Mouse (Mus musculus) urinary bladder, postnatal 14 days (tissue): ENCODE data around the gene Nfrkb.

Experiments
- DNase-seq: peaks from one replicate; pipeline ENCODE4 v3.0.0; 2021; ENCODE audit warnings: low spot score

Gene Nfrkb

DNA sequence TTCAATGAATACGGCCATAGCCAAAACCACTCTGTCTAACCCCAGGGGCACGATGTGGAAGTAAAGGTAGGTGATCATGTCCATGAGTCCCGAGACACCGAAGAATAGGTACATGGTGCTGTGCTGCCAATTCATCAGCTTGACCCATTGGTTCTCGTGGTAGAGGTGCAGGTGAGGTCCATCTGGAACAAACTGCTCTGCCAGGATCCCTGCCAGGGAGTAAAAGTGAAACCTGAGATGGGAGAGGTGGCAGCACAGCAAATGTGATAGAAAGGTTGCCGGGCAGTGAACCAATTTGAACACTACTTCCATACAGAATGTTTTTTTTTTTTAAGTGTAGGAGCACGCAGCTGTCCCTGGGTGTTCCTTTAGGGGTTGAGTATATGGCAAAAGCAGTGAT, 43.0 kb downstream of the Nfrkb start:
- DNase-seq = no peak

DNA sequence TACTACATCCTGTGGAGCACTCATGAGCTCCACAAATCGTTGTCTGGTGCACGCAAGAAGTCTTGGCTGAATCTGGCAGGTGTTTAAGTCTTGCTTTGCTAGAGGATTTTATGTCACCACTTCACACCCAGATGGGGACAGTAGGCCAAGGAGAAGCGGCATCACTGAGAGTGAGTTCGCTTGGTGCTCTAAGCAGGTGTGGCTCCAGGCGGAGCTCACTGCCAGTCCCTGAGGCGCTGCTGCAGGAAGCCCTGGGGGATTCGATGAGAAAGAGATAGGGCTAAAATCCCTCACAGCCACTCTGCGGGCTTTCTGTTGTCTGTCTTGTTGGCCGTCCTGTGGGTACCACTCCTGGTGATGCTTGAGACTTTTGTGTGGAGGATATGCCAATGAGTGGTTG, 44.0 kb downstream of the Nfrkb start:
- no peak for DNase-seq

DNA sequence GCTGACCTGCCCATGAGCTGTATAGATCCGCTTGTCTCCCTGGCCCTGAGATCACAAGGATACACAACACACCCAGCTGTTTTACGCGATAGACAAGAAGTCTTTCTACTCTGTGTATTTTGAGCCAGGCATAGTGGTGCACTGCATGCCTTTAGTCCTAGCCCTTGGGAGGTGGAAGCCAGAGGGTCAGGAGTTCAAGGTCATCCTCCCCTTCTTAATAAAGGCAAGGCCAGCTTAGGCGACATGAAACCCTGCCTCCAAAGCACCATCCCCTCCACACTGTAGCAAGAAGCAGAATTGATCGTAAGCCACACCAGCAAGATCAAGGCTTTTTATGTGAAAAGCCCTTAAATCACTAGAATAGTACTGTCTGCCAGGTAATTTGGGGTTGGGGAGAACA, 45.8 kb downstream of the Nfrkb start:
- no peak for DNase-seq

- peak; percentile 62 for DNase-seq
Measured at GRCm38 (mm10) chr9:31432336-31432975, 46.5 kb downstream of the Nfrkb start.

GRCm38 (mm10) chr9:31433431-31433830, 47.4 kb downstream of the Nfrkb start:
- DNase-seq = no peak

- no peak for DNase-seq
Measured at GRCm38 (mm10) chr9:31435415-31435814, 49.4 kb downstream of the Nfrkb start.

GRCm38 (mm10) chr9:31437861-31438260, 51.9 kb downstream of the Nfrkb start:
- peak; percentile 71 for DNase-seq

- no peak for DNase-seq
Measured at GRCm38 (mm10) chr9:31438834-31439233, 52.8 kb downstream of the Nfrkb start.

GRCm38 (mm10) chr9:31439341-31439740, 53.3 kb downstream of the Nfrkb start:
- DNase-seq = no peak

- no peak for DNase-seq
Measured at GRCm38 (mm10) chr9:31440366-31440765, 54.4 kb downstream of the Nfrkb start.

DNA sequence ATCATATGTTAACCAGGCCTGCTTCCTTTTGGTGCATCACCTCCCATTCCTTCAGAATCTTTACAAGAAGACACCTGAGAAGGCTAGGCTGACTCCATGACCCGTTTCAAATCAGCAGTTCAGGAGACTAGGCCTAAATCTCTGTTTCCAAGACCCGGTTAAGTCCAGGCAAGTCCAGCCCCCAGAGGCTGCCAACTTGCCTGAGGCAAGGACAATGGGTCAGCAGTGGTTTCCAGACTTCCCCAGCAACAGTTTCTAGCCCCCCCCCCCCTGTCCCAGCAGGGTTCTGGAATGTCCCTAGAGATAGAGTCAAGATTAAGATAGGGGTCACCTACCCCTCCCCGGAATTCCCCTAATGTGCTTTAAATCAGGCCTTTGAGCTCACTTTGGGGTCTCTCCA, 55.5 kb downstream of the Nfrkb start:
- DNase-seq = no peak

DNA sequence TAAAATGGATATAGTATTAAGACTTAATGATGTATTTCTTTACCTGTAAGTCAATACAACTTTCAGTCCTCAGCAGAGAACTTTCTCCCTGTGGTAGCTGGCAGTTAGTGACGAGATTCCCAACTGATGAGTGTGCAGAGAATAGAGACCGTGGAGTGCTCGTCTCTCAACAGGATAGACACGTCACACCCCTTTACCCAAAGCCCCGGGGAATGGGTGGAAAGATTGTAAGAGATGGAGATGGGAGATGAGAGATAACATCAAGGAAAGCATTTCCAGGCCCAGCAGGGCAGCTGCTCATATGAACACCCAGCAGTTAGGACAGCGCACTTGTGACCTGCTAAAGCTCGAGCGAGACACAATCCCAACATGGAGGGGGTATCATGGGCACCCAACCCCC, 58.2 kb downstream of the Nfrkb start:
- no peak for DNase-seq

GRCm38 (mm10) chr9:31449145-31449772, 63.3 kb downstream of the Nfrkb start:
- no peak for DNase-seq

DNA sequence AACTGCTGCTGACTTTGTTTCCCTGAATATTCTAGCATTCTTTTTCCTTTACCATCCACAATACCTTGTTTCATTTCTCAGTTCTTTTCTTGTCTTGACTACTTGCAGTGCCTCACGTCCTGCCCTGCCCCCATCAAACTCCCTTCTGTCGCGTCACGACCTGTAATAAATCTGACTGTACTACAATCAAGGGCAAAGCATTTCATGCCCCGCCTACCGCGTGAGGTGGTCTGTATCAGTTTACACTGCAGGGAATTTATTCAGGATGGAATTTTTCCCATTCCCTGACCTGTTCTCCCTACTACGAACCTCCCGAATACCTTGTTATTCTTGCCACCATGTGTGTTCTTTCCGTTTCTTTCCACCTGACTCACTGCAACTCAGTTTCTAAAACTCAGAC, 66.2 kb downstream of the Nfrkb start:
- DNase-seq = no peak

DNA sequence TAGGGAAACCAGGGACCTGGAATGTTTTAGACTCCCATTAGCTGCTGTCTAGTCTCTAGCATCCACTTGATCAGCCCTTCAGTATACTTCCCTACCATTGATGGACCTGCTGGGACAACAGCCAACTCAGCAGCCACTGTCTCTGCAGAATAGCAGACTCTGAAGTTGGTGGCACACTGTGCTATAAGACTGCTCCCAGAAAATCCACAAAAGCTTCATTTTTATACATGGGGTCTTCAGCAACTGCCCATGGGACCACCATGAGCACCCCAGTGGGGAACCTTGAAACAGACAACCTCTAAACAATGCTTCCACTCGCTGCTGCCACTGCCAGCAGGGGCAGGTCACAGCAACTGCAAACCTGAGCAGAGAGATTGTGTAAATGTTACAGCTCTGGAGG, 68.4 kb downstream of the Nfrkb start:
- DNase-seq = no peak

- no peak for DNase-seq
Measured at GRCm38 (mm10) chr9:31463190-31463589, 77.2 kb downstream of the Nfrkb start.

DNA sequence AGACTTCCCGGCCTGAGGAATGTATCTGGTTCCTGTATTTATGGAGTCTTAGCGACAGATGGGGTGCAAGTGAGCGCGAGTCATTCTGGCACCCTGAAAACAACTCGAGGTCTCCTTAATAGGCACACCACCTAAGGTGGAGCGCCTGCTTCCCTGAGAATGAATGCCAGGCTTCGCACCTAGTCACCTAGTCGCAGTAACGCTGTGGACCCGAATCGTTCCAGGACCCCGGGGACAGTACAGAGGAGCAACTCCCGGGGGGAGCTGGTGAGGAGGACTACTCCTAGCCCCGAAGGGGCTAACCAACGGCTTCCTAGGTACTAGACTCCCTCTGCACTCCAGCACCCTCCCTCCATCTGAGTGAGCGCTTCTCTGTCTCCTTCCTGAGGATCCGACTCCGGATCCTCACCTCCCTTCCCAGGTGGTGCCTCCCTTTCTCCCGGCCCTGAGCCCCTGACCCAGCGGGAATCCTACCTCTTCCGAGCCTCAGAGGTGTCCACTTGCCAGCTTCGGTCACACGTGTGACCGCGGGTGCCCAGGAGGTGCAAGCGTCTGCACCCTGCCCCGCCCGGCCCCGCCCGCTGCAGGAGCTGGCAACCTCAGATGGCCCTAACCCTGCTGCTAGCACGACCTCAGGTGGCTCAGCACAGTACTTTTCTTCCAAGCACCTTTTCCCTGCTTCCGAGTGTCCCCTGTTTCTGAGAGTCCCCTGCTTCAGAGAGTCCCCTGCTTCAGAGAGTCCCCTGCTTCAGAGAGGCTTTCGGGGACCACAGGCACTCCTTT, 77.9 kb downstream of the Nfrkb start, which contains the start of gene Tmem45b:
Gene Tmem45b (minus strand): TSS at position 771 of the 783 bp plus-strand sequence.
- DNase-seq = peak; percentile 56
